Mouse (Mus musculus) heart, adult 8-10 months (tissue): ENCODE data around the gene Apobec2. TPM values are rescaled to one million over a fixed set of nuclear protein-coding genes. Genes with fewer than 3 reads are reported as not detected.

Experiments used
- DNase-seq: peaks from one replicate; pipeline ENCODE4 v3.0.0; 2022; ENCODE audit warnings: low spot score
- total RNA-seq, 4 experiments: library from RNA; stranded (reverse); gene quantifications; 2 replicates each; pipeline ENCODE4 v1.2.4; 2022

The Apobec2 gene
- total RNA-seq, 4 experiments from 2014 or later: 239 to 263 (median 259) TPM

DNA sequence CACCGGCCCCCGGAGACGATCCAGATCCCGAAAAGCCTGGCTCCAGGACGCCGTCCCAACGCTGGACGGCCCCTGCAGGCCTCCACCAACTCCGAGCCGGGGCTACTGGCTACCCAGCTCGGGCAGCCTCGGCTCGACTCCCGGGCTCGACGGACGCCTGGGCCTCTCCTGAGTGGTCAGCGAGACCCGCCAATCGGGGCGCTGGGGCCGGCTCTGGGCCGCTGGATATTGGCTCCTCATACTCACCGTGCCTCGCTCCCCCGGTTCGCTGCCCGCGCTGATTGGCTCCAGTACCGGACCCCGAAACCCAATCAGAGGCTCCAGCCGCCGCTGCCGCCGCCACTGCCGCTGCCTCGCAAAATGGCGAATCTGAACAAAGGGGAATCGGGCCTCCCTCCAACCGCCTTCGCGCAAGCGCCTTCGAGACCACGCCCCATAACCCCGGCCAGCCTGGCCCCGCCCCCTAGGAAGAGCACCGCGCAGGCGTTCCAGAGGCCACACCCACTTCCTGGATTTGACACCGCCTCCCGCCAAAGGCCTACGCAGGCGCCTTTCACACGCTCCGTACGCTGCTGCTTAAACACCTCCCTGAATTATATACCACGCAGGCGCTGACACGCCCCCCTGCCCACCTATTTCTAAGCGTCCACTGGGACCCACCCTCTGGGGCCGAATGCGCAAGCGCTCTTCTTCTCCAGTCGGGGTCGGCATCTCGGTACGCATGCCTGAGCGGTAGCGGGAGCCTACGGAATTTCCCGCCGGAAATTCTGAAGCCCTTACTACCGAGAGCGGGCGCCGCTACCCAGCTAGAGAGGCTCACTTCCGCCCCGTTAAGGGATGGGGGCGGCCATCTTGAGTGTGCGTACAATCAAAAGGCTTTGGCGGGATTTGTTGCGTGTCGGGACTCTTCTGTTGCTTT lies 23.1 kb downstream of the Apobec2 start, which contains the start of the genes Nfya and Oard1:
Gene Nfya (minus strand): TSS at position 527 of the 919 bp plus-strand sequence.
Gene Oard1 (plus strand): TSS at position 635 of the 919 bp plus-strand sequence.
- peak; percentile 99 for DNase-seq

DNA sequence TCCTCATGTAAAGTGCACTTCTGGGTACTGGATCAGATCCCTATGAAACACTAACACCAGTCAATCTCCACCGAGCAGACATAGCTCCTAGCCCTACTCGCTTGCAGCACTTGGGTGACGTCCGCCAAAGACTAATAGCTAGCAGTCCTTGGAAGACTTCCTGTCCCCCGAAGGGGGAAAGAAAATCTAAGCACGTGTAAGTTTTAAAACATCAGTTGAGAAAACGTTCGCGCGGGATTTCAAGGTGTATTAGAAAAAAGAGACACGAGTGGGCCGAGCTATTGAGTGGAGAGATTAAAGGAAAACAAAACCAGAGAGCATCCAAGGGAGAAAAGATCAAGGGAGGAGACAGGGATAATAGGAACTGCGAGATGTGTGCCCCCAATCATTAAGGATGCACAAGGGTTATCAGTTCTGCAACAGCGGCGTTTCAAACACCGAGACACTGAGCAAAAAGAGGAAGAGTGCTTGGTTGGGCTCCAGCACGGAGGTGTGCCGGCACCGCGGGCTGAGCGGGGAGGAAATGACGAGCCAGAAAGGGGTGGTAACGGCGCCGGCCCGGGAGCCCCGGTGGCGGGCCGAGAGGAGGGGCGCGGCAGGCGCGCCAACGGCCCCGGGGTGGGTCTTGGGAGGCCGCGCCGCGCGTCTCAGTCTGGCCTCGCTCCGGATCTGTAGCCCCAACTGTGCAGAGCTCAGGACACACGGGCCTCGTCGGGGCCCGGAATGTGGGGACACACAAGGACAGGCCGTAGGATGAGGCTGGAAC lies 24.0 kb downstream of the Apobec2 start:
- peak; percentile 67 for DNase-seq

DNA sequence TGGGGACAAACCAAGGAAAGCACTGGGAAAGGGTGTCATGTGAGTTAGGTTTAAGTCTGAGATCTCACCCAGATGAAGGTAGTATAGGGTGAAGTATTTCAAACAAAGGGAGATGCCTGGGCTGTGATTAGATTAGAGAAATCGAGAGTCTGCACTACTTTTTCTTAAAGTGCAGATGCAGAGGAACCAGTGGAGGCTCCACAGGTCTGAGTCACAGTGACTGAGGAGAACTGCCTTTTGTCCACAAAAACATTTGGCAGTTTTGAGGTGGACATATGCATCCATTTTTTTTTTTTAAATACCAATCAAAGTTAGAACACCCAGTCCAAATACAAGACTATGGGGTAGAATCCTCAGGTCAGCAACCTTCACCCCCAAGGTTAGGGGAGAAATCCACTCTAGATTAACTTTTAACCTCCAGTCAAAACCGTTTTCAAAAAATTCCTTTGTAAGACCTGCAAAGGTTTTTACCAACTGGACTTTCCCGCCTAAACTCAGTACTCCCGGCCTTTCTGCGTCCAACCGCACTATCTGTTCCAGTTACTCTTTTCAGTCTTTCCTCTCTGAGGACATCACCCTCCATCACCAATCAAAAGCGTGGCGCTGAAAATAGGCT lies 24.7 kb downstream of the Apobec2 start:
- DNase-seq: no peak

DNA sequence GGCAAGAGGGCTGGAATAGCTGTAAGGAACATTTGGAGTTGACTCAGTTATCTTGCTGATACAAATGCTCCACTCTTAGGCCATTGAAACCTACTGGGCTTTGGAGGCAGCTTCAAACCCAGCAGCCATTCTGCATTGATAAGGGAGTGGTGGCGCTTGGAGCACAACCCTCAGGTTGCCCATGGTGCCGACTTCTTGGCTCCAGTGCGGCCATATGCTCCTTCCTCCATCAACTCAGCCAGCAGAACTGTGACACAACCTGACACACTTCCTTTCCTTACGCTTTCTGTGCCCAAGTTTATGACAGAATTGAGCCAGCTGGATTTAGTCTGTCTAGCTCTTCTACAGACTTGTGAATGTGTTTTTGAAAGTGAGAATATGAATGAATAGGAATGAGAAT lies 25.6 kb downstream of the Apobec2 start:
- no peak for DNase-seq

DNA sequence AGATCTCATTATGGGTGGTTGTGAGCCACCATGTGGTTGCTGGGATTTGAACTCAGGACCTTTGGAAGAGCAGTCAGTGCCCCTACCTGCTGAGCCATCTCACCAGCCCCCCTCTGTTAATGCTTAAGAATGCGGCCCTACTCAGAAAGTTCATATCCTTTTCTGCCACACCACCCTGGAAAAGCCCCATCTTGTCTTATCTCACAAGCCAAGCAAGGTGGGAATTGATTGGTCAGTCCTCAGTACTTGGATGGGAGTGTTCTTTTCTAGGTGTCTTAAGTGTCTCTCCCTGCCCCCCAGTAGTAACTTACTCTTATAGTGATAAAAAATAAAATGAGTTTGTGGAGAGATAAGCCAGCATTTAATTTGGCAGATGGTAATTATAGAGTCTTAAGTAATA lies 28.0 kb downstream of the Apobec2 start:
- DNase-seq: no peak

DNA sequence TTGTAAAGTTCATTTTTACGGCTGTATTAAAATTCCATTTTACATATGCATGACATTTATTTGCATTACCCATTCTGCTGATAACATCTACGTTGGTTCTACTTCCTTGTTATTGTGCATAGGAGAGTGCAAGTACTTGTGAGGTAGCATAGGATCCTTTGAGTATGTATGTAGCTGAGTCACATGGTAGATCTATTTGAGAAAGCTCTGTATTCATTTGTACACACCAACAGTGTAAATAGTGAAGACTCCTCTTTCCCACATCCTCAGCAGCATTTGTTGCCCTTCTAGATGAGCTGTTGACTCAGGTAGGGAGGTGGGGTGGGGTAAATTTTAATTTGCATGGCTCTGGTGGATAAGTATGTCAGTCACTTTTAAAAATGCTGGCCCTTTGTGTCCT lies 28.9 kb downstream of the Apobec2 start:
- no peak for DNase-seq

DNA sequence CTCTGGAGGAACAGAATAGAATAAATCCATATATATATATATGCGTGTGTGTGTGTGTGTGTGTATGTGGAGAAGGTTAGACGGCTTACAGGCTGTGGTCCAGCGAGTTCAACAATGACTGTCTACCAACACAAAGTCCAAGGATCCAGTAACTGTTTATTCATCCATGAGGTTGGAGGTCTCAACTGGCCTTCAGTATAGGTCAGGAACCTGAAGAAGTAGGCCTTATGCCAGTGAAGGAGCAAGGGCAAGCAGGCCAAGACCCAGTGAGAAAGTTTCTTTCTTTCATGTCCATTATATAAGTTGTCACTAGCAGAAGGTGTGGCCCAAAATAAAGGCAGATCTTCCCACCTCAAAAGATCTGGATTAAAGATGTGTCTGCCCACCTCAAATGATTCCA lies 30.0 kb downstream of the Apobec2 start:
- no peak for DNase-seq

DNA sequence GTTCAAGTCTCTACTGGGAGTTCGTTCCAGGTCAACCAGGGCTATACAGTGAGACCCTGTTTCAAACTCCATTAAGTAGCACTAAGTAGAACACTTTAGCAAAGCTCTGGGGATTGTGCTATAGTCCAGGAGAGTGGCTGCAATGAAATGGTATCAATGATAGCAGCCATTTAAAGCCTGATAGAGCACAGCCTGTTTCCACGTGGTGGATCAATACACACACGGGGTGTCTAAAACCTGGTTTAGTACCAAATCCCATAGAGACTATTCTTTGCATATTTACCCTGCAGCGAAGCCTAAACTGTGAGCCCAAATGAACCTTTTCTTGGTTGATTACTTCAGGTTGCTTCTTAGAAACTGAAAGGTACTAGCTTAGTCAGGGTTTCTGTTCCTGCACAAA lies 31.0 kb downstream of the Apobec2 start:
- no peak for DNase-seq

DNA sequence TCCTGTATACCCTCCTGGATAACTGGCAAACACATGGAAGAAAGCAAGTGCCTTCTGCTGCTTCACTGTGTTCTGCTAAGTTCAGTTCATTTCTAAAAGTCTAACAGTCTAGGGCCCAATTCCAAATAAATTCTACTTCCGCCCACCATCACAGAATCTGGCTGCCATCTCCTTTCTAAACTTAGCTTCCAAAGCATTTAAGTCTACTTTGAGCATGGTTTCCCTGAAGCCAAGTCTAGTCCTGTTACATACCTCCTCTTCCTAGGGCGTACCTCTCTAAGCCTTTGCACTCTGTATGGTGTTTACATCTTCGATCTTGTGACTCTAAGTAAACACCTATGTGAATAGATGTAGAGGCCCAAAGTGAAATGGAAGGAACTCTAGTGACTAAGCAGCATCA lies 40.1 kb downstream of the Apobec2 start:
- DNase-seq: no peak

DNA sequence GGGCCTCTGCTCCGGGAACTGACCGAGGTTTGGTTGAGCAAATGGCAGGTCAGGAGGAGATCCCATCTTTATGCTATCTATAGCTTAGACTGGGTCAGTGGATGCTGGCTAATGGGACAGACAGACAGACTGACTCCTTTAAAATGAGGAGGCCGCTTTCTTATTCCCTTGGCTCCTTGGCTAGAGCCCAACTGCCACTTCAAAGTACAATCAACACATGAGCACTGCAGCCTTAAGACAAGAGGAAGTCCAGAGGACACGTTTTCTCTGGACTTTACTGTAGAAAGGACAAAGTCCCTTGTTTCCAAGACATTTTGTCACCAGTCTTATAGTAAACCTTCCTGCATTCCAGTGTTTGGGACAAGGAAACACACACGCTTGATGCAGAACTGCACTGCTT lies 41.3 kb downstream of the Apobec2 start:
- DNase-seq: no peak

DNA sequence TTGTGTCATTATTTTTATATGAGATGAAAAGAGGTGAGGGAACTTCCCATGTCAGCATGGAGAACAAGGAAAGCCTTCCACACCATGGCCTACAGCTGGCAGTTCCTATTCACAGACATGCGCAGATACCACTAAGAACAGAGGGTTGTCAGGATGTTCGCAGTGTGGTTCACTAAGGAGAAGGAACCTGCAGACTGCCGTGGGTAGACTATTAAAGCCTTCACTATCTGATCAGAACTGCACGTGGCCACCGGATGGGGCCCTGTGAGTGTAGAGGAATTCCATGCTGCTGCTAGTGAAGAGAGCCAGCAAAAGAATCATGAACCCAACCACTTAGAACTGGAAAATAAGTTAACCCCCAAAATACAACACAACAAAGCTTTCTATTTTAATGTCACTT lies 43.3 kb downstream of the Apobec2 start:
- no peak for DNase-seq

DNA sequence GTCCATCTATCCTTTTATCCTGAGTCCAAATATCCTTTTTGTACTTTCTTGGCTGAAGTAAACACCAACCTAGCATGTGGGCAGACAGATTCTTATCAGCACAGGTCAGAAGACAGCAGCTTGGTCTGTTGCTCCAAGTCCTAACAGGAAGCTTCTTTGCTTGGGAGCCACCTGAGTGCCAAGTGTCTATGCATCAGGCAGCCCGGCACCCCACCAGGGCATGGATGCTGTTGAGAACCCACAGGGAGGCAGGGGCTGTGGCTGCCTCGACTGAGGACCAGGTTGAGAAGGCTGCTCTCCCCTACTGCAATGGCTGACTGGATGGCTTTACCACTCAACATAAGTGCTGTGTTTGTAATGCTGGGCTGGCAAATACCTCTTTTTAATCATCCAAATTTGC lies 44.1 kb downstream of the Apobec2 start:
- DNase-seq: no peak

DNA sequence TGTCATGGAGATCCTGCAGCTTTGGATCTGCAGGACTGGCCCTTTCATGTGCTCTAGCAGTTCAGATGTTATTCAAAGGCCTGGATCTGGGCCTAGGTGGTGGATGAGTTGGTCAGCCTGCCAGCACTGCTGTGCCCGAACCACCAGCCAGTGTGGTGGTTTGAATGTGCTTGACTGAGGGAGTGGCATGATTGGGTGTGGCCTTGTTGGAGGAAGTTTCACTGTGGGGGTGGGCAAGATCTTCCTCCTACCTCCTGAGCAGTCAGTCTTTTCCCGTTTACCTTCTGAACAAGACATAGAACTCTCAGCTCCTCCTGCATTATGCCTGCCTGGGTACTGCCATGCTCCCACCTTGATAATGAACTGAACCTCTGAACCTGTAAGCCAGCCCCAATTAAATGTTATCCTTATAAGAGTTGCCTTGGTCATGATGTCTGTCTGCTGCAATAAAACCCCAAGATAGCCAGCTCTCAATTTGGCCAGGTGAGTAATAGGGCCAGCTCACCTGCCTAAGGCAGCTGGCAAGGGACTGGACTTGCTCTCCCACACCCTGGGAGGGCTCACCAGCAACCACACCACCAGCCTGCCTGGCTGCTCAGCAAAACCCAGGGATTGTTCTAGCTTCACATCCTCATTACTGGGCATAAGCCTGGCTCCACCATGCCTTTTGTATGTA lies 46.8 kb downstream of the Apobec2 start:
- no peak for DNase-seq

DNA sequence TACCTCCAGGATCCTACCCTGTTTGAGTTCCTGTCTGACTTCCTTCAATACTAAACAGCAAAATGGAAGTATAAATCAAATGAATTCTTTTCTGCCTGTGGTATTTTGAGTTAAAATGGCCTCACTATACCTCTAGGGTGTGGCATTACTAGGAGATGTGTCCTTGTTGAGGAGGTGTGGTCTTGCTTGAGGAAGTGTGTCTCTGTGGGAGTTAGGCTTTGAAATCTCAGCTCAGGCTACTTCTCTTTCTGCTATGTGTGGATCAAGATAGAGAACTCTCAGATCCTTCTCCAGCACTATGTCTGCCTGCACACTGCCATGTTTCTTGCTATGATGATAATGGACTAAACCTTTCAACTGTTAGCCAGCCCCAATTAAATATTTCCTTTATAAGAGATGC lies 53.7 kb downstream of the Apobec2 start:
- no peak for DNase-seq

DNA sequence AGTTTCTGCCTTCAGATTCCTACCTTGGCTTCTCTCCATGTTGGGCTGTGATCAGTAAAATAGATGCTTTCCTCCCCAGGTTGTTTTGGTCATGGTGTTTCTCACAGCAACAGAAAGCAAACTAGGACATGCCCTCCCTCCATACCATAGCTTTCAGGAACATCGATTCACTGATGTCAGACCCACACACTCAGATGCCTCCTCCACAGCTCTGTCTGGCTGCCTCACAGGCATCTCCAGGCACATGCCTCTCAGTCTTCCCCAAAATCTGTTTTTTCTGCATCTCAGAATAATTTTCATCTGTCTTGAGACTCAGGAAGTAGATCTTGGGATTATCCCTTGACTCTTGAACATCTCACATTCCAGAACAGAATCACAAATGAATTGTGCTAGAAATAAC lies 56.6 kb downstream of the Apobec2 start:
- no peak for DNase-seq

DNA sequence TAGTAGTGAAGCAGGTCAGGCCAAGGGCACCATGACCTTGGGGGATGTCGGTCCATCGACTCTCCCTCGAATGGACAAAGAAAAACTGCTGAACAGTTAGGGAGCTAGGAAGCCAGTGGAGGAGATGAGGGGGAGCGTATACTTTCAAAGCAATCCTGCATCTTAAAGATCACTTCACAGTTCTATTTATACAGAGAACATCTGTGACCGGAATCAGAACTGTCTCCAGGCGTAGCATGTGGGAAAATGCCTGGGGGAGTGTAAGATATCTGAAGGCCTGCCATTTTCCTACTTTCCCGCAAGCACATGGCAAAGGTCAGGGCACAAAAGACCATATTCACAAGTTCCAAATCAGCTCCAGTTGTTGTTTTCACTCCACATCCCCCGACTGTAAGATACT lies 59.7 kb downstream of the Apobec2 start:
- DNase-seq: no peak

DNA sequence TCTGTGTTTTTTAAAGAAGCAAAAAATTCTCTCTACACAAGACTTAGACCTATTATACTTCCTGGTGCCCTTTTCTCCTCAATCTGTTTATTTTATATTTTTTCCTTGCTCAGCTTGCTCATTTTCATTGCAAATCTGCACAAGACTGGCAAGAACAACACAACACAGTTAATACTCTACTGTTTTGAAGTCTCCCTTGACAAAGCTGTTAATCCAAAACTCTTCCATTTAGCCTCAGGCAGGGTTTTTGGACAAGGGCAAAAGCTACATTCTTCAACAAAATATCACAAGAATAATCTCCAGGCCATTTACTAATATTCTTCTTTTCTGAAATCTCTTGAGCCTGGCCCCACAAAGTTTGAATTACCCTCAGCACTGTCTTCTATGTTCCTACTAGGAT lies 61.1 kb downstream of the Apobec2 start:
- no peak for DNase-seq
